Mouse (Mus musculus) 3T3-L1 (cell line): Measurements from ENCODE around the gene Sppl2c.

ENCODE experiments used
- DNase-seq: peaks from one replicate; pipeline ENCODE4 v3.0.0-alpha.2; 2015; ENCODE audit warnings: low read depth, low spot score

Sppl2c gene

GRCm38 (mm10) chr11:104186135-104186836 lies at the start of gene Sppl2c:
Gene Sppl2c, plus strand, starts transcription at chr11:104186327.
- DNase-seq, result no peak

DNA sequence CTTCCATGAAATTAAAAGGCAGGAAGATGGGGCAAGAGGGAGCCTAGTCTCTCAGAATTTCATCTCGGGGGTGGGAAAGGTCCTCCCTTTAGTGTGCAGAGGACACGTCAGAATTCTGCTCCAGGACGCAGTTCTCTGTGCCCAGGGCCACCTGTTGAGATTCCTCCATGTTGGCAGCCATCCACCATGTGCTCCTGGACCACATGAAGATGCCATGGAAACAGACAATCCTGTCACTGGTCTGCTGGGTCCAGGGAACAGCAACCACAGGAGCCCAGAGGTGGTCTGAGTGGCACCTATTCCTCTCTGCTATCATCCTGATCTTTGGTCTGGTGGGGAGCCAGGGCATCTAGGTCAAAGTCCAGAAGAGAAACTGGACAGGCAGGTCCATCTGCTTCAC lies 47.2 kb upstream of the Sppl2c start:
- DNase-seq, result no peak

DNA sequence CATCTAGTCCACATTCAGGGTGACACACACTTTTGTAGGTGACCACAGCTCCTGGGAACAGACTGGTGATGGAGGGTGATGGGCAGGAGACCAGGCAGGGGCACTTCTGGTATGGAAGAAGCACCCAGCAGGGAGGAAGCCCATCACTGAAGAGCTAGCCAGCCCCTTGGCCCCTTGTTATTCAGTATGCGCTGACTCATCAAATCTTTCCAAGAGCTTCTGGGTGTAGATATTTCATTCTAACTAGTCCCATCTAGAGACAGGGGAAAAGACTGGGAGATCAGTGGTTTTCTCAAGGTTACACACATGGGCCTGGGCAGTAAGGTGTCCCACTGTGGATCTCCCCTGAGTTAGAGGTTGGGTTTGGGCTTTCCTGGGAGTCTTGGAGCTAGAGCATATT lies 41.2 kb upstream of the Sppl2c start:
- DNase-seq, result no peak

- DNase-seq, result no peak
These were observed 37.3 kb upstream of the Sppl2c start for GRCm38 (mm10) chr11:104148787-104149186.

- DNase-seq, result no peak
These were observed 35.2 kb upstream of the Sppl2c start for GRCm38 (mm10) chr11:104150911-104151310.

- no peak for DNase-seq
These were observed 31.8 kb upstream of the Sppl2c start for GRCm38 (mm10) chr11:104154332-104154731.

DNA sequence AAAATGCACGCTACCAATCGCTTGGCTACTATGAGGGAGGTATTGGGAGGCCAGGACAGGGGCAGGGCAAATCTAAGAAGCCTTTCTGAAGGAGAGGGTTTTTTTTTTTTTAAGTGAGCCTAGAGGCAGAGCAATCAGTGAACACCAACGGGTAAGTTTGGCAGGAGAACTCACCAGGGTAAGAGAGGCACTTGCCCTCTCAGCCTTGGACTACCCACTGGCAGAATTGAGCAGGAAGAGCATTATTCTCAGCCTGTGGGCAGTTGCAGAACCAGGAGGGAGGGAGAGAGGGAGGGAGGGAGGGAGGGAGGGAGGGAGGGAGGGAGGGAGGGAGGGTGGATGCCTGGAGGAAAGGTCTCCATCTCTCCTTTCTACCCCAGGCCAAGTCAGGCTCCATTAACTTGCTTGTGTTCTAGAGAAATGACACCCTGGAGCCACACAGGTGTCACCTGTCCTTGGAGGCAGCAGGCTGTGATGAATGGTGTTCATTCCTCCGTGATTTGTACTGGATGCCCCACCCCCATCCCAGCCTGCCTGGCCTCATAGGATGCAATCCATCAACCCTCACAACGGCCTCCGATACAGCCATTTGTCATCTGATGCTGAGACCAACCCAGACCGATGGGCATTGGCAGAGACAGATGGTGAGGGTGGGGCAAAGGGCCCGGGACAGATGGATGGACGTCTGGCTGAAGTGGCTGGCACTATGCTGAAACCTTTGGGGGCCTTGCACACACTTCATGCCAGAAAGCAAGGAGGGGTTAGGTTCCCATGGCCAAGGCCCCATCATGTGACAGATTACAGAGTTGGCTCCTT lies 31.1 kb upstream of the Sppl2c start:
- DNase-seq, result no peak

- no peak for DNase-seq
These were observed 30.2 kb upstream of the Sppl2c start for GRCm38 (mm10) chr11:104155899-104156298.

- no peak for DNase-seq
These were observed 29.7 kb upstream of the Sppl2c start for GRCm38 (mm10) chr11:104156391-104156790.

DNA sequence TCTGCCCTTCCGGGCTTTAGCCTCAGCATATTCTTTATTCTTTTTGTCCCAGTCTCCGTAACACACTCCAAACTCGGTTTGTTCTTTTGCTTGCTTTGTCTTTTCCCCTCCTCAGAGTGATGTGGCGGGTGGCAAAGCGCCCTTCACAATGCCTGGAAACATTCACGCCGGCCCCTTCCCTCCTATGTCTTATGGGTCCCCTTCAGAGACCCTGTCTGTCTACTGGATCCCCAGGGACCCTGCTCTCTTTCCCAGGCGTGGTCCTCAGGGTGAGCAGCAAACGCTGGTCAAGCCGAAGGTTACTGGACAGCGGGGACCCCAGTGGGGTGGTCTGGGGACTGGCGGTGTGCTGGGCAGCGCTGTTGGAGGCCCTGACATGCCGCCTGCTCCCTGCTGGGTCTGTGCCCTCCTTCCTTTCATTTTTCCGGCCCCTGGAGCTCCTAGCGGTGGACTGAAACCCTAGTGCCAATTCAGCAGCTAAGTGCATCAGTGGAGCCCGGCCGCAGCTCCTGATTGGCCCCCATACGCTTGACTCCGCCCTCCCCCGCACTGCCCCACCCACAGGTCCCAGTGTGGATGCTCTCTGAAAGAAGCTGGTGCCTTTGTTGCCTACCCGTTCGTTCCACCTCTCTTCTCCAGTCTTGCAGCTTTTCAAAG lies 28.4 kb upstream of the Sppl2c start:
- no peak for DNase-seq

GRCm38 (mm10) chr11:104158260-104158907 lies 27.7 kb upstream of the Sppl2c start:
- no peak for DNase-seq

DNA sequence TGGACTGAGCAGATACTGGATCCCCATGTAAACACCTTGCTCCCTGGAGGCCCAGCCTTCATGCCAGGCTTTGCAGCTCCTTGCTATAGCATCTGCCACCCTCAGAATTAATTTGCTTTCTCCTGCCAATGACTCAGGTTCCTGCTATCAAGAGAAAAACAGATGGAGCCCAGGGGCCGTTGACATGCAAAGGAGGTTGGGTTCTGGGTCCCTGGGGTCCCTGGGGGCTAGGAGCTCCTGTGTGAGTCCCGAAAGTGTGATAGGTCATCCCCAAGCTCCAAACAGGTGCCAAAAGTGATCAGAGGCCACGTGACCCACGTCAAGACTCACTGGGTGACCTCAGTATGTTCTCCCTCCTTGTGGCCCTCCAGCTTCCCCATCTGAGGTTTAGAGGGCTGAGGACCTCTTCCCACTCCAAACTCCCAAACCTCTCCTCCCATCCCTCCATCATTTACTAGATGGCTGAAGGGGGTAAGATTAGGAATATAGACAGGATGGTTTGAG lies 26.3 kb upstream of the Sppl2c start:
- DNase-seq, result no peak

GRCm38 (mm10) chr11:104161153-104161552 lies 25.0 kb upstream of the Sppl2c start:
- DNase-seq, result no peak

DNA sequence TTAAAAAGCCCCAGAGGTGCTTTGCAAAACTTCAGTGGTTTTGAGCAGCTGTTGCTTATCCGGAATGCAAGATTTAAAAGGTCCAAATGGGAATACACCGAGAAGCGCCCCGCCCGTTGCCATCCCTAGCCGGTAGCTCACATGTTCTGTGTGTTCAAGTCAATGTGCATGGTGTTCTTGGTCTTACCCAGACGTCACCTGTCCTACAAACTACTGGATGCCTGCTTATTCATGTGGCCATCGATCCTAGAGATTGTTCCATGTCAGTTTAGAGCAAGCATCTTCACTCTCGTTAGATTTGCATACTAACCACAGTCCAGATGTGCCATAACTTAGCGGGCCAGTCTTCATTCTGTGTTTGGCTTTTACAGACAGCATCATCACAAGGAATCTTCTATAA lies 21.9 kb upstream of the Sppl2c start:
- no peak for DNase-seq

- DNase-seq, result peak; percentile 73
These were observed 14.8 kb upstream of the Sppl2c start for GRCm38 (mm10) chr11:104171281-104171781.

DNA sequence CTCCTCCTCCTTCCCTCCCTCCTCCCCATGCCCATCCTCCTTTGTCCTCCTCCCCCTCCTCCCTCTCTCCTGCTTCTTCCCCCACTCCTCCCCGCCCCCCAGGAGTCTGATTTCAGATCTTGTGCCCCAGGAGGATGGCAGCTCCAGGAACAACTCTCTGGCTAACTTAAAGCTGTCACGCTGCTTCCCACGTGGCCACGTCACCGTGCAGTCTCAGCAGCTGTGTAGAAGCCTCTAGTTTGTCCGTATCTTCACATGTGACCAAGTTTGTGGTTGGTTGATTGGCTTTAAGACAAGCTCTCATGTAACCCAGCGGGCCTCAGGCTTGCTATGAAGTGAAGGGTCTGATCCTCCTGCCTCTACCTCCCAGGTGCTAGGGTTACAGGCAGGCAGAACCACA lies 7.2 kb upstream of the Sppl2c start:
- peak; percentile 11 for DNase-seq

GRCm38 (mm10) chr11:104179804-104180203 lies 6.3 kb upstream of the Sppl2c start:
- no peak for DNase-seq

- DNase-seq, result no peak
These were observed 4.0 kb upstream of the Sppl2c start for GRCm38 (mm10) chr11:104182141-104182540.

DNA sequence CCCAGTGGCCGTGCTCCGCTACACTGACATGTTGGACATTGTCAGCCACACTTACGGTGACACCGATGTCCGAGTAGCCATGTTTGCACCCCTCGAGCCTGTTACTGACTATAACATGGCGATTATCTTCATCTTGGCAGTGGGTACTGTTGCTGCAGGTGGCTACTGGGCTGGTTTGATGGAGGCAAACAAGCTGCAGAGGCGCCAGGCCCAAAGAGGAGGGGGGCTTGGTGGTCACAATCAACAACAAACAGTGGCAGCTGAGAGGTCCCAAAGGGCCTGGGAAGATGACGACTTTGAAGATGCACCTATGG lies 667 bp downstream of the Sppl2c start:
- no peak for DNase-seq

- no peak for DNase-seq
These were observed 1.6 kb downstream of the Sppl2c start for GRCm38 (mm10) chr11:104187766-104188165.

GRCm38 (mm10) chr11:104190008-104190407 lies 3.9 kb downstream of the Sppl2c start:
- DNase-seq, result no peak

DNA sequence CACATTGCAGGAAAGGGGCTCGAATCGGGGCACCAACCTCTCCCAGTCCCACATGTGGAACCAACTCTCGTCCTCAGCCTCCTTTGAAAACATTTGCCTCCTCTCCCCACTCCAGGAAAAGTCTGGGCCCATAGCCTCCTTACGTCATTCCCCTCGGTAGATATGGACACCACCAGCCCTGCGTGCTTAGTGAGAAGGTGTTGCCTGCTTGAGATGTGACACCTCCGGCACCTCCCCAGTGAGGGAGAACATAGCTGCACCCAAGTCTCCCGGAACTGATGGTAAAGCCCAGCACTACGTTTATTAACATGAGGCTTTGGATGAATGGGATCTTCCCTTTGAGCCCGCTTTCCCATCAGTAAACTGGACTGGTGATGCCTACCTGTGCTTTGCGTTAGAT lies 9.3 kb downstream of the Sppl2c start:
- DNase-seq, result no peak
